Mouse (Mus musculus): ENCODE results near the gene P4ha2.
A peak's percentile ranks its signal among the peaks of the same experiment; 100 is the strongest.

Gene P4ha2

DNA sequence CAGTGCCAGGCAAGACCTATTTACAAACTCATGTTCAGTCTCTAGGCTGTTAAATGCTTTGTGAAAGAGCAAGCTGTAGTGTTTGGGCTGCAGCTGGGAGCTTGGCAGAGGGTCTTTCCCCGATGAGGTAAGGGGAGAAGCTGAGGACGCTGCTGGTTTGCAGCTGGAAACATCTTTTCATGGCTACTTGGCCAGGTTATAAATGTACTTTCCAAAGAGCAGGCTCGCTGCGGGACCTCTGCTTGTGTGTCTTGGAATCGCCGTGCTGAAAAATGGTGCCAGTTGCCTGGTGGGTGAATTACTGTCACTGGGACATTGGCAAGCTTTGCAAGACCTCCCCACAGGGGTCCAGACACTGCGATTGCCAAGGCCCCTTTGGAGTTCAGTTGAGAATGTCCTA lies 7.3 kb downstream of the P4ha2 start:
- no peak for DNase-seq (ENCODE audit: low spot score in 2 of 2)

- DNase-seq (ENCODE audit: low spot score in 2 of 2): no peak
Measured at GRCm38 (mm10) chr11:54108131-54108530, 8.2 kb downstream of the P4ha2 start.

- DNase-seq (ENCODE audit: low spot score in 2 of 2): no peak
Measured at GRCm38 (mm10) chr11:54108894-54109293, 9.0 kb downstream of the P4ha2 start.

- DNase-seq (ENCODE audit: low spot score in 2 of 2): no peak
Measured at GRCm38 (mm10) chr11:54111291-54111690, 11.4 kb downstream of the P4ha2 start.

DNA sequence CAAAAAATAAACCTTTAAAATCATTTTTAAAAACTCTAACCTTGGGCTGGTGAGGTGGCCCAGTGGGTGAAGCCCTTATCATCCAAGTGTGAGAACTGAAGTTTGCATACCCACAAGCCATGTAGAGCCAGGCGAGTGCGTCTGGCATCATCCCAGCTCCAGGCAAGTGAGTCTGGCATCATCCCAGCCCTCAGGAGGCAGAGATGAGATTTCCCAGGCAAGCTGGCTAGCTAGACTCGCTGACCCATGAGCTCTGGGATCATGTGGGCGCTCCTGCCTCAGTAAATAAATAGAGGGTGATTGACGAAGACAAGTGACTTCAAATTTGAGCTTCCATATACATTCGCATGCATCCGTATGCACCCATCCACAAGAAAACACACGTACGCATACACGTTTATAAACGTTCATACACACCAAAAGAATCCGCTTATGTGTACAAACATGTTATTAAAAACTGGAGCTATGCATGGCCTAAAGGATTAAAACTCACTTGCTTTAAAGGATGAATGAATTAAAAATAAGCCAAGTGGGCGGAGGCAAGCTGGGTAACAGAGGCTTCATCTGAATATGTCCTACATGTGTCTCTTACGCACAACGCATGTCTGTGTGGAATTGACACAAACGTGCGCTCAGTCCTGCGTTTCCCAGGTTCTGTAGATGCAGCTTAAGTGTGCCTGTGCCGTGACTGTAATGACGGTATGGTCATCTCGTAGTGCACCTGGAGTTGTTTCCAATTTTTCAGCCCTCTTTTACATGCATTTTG lies 12.3 kb downstream of the P4ha2 start:
- DNase-seq (ENCODE audit: low spot score in 2 of 2): no peak

DNA sequence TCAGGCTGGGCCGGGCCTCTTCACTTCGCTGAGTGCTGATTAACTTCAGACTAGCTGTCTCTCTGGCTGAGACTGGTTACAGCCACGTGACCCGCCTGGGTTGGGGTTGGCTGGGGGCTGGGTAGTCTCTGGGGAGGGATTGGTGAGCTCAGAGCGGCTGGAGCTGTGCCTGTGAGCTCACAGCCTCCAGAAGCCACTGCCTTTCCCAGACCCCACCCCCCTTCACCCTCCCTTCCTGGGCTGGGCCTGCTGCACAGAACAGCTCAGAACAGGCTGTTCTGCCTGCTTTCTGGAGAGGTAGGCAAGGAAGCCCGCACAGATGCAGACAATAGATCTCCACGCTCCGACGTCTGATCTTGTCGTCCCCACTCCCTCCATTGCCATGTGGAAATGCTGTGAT lies 13.0 kb downstream of the P4ha2 start:
- peak; percentile 74 to 95 for DNase-seq (ENCODE audit: low spot score in 2 of 2)

DNA sequence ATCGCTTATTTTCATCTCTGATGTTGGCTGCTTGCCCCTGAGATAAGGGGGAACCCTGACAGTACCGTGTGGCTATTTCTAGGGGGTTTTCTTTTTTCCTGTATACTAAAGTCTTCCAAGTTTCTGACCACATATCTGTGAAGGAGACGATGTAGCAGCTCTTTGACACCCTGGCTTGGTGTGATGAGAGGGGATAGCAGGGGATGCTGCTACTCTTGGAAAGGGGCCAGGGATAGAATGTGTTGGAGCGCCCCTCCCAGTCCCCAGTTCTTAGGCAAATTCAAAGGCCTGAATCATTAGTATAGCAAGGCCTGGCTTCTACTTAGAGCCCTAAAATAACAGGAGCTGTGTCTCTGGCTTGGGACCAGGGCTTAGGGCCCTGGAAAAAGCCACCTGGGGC lies 13.5 kb downstream of the P4ha2 start:
- DNase-seq (ENCODE audit: low spot score in 2 of 2): no peak

- DNase-seq (ENCODE audit: low spot score in 2 of 2): no peak
Measured at GRCm38 (mm10) chr11:54114746-54115145, 14.9 kb downstream of the P4ha2 start.

DNA sequence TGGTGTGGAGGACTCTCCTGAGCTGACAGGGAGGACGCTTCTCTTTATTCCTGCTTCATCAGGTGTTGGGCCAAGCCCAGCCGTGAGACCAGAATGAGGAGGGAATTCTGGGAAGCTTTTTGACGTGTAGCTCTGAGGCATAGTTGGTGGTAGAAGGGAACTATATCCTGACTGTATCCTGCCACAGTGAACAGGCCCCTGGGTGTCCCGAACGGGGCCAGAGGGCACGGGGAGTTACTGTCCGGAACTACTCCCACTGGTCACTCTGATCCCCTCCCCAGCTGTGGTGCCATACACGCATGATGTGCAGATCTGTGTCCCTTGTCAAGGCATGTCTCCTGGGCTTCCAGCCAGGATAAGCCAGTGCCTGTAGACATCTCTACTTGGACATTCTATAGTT lies 15.4 kb downstream of the P4ha2 start:
- no peak for DNase-seq (ENCODE audit: low spot score in 2 of 2)

DNA sequence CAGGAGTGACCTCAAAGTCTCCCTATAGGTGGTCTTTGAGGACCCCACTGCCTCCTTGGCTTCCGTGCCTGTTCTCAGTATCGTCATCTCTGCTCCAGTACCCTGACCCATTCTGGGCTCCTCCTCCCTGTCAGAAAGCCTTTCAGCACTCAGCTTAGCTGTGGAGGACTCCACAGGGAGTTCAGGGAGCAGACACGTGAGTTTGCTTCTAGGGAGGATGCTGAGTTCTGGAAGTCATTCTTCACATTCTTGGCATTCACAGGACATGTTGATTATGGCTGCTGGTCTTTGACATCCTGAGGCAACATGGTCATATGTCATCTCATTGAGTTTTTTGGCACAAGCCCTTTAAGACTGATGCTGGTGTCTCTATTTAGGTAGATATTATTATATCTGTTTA lies 16.0 kb downstream of the P4ha2 start:
- DNase-seq (ENCODE audit: low spot score in 2 of 2): no peak

- DNase-seq (ENCODE audit: low spot score in 2 of 2): no peak
Measured at GRCm38 (mm10) chr11:54116406-54116805, 16.5 kb downstream of the P4ha2 start.

- no peak for DNase-seq (ENCODE audit: low spot score in 2 of 2)
Measured at GRCm38 (mm10) chr11:54117096-54117495, 17.2 kb downstream of the P4ha2 start.

DNA sequence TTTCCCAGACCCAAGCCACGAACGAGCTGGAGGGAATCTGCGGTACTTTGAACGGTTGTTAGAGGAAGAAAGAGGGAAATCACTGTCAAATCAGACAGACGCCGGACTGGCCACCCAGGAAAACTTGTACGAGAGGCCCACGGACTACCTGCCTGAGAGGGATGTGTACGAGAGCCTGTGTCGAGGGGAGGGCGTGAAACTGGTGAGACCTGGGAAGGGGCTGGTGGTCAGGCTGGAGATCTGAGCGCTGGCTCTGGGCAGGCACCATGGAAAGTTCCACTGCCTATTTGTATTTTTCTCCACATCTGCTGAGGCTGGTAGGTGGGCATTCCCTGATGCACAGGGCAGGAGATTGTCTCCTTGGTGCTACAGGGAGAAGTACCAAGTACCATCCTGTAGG lies 19.2 kb downstream of the P4ha2 start:
- DNase-seq (ENCODE audit: low spot score in 2 of 2): no peak

- no peak for DNase-seq (ENCODE audit: low spot score in 2 of 2)
Measured at GRCm38 (mm10) chr11:54119740-54120360, 20.0 kb downstream of the P4ha2 start.

DNA sequence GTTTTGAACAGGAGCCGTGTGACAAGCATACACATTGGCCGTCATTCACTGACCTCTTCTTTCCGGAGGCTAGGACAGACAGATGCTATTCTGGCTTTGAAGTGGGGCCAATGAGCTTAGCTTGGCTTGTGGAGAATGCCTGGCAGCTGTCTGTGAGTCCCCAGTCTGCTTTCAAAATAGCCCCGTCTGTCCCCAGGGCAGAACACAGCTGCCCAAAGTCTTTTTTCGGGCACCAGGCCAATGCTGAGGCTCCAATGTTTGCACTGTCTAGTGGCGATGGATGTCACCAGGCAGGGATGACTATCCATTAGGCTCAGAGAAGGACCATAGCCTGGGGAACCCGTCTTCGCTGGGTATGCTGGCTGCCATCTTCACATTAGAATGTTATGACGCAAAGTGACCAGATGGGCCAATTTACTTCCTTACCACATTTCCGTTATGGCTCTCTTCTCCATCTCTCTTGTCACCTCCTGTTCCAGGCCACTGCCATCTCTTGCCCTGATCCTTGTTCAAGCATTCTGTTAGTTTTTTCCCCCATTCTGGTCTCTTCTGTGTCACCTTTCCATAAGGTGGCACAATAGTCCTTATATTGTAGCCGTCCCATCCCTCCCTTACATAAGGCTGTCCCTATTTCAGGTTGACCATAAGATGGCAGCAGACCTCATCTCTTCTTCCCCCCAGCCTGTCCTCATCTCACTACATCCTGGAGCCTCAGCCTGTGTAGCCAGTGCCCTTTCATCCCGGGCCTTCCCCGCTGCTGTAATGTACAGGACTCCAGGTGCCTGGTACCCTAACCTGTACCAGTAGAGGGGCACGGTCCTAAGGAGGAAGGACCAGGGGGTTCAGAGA lies 22.7 kb downstream of the P4ha2 start:
- DNase-seq (ENCODE audit: low spot score in 2 of 2): no peak

GRCm38 (mm10) chr11:54125982-54126648 lies 26.2 kb downstream of the P4ha2 start:
- no peak for DNase-seq (ENCODE audit: low spot score in 2 of 2)

- no peak for DNase-seq (ENCODE audit: low spot score in 2 of 2)
Measured at GRCm38 (mm10) chr11:54126654-54127374, 26.9 kb downstream of the P4ha2 start.

GRCm38 (mm10) chr11:54127397-54127796 lies 27.5 kb downstream of the P4ha2 start:
- DNase-seq (ENCODE audit: low spot score in 2 of 2): no peak

DNA sequence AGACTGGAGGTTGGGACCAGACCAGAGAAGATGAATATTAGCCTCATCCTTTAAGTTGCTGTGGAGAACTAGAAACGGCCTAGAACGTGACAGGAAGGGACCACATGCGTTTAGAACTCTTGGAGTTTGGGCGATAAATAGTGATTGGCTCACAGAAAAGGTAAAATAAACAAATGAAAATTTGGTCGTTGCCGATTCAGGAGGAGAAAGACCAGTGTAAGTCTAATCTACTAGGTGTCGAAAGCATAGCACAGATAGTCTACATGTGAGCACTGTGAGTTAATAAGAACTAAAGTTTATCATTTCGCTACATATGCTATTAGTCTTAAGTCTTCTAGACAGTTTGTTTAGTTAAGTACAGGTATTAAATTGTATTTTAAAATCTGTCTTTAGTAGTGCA lies 30.1 kb downstream of the P4ha2 start:
- DNase-seq (ENCODE audit: low spot score in 2 of 2): no peak

GRCm38 (mm10) chr11:54130721-54131120 lies 30.8 kb downstream of the P4ha2 start:
- no peak for DNase-seq (ENCODE audit: low spot score in 2 of 2)

GRCm38 (mm10) chr11:54132290-54132689 lies 32.4 kb downstream of the P4ha2 start:
- DNase-seq (ENCODE audit: low spot score in 2 of 2): no peak

Data from urinary bladder, adult 18-20 months (tissue).